In the genomic region with DNA sequence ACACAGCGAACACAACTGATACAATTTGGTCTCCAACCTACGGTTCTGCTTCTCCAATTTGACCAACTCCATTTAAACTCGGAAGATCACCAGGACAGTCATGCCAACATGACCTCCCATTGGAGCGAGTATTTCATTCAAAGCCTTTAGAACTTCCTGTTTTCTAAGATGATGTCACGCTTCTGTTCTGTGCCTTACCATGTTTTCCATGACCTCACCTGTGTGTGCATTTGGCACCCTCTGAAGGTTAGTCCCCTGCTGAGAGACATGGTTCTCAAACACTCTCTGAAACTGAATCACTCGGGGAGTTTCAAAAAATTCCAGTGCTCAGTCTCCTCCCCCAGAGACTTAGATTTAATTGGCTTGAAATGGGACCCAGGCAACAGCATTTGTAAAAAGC, we compare ENCODE assay signal across 21 mouse cellular contexts. TPM values are rescaled to one million over a fixed set of nuclear protein-coding genes. Genes with fewer than 3 reads are reported as not detected.
DNase-seq lines count a peak whose midpoint lies in the region; ATAC-seq and TF ChIP-seq lines count a peak whose summit lies in the region.
"Had no signal": no experiment of that assay in that cellular context is flagged by ENCODE, and none has a peak within 500 bp of the region (broad histone marks: within the 10 kb centered on the region; RNA-seq: fewer than 3 reads in every experiment).

No protein-coding gene starts in this region.

- peaks cover 0 to 2% of the 10 kb centered on the region in 2 experiments; a peak in 1 of 4 replicates for H3K36me3 ChIP-seq in MEL (ENCODE audit: control insufficient read depth in 1 of 2, insufficient read depth in 2 of 2, low read length in 2 of 2)
- no peaks in the 10 kb centered on the region for H3K36me3 ChIP-seq in splenic B cell, adult 2 months (ENCODE audit: control insufficient read depth, insufficient read depth, low read length, poor library complexity, severe bottlenecking)
- no peaks in the 10 kb centered on the region for H3K36me3 ChIP-seq in midbrain, embryonic 14.5 days (ENCODE audit: control insufficient read depth, insufficient read depth, low read length)
- no peaks in the 10 kb centered on the region for H3K36me3 ChIP-seq in stomach, postnatal 0 days (ENCODE audit: control insufficient read depth, insufficient read depth, low read length)
- H3K36me3 ChIP-seq: embryonic facial prominence, embryonic 13.5 days; forebrain, embryonic 12.5 days; heart, embryonic 12.5 days had no signal

- no peak overlapping the region for H3K27ac ChIP-seq in MEL (ENCODE audit: control insufficient read depth, low read depth, low read length)
- no peak overlapping the region for H3K27ac ChIP-seq in midbrain, embryonic 14.5 days (replicated peaks; ENCODE audit: low read depth, low read length)
- H3K27ac ChIP-seq in stomach, postnatal 0 days (replicated peaks) = no peak overlapping the region
- H3K27ac ChIP-seq: embryonic facial prominence, embryonic 13.5 days; forebrain, embryonic 12.5 days; heart, adult 2 months had no signal

- H3K9ac ChIP-seq in MEL (ENCODE audit: control insufficient read depth, low read depth, low read length, poor library complexity, severe bottlenecking) = no peak overlapping the region
- no peak overlapping the region for H3K9ac ChIP-seq in midbrain, embryonic 14.5 days (replicated peaks; ENCODE audit: low read length)
- no peak overlapping the region for H3K9ac ChIP-seq in stomach, postnatal 0 days (ENCODE audit: low read length)
- H3K9ac ChIP-seq: embryonic facial prominence, embryonic 13.5 days; forebrain, embryonic 12.5 days; heart, embryonic 12.5 days had no signal

- no peaks in the 10 kb centered on the region for H3K79me2 ChIP-seq in MEL (ENCODE audit: control insufficient read depth, insufficient read depth, low read length, poor library complexity)

- TF ChIP-seq CTCF in MEL (IDR thresholded peaks at IDR 0.05 in 2 of 3, conservative IDR thresholded peaks at IDR 0.05 in 1 of 3; ENCODE audit: control insufficient read depth in 1 of 3, insufficient read depth in 1 of 3, low read depth in 2 of 3, low read length in 3 of 3, poor library complexity in 1 of 3, severe bottlenecking in 1 of 3) = no peak
- TF ChIP-seq CTCF in stomach, postnatal 0 days (IDR thresholded peaks at IDR 0.05; ENCODE audit: low read depth) = no peak

- no peak overlapping the region for H3K4me3 ChIP-seq in MEL (ENCODE audit: control insufficient read depth in 1 of 2, insufficient read depth in 1 of 2, low read depth in 2 of 2, low read length in 2 of 2)
- no peak overlapping the region for H3K4me3 ChIP-seq in midbrain, embryonic 14.5 days (replicated peaks; ENCODE audit: low read depth, low read length)
- H3K4me3 ChIP-seq in stomach, postnatal 0 days (ENCODE audit: low read depth, low read length) = no peak overlapping the region
- H3K4me3 ChIP-seq: embryonic facial prominence, embryonic 13.5 days; forebrain, embryonic 12.5 days; heart, adult 2 months; heart, embryonic 12.5 days had no signal

- WGBS in midbrain, embryonic 14.5 days = 88% methylated on average over 6 of the region's 6 CpGs
- WGBS in stomach, postnatal 0 days = 78% methylated on average over 6 of the region's 6 CpGs

- no peaks in the 10 kb centered on the region for H3K9me3 ChIP-seq in MEL (replicated peaks; ENCODE audit: insufficient read depth, low read length)
- no peaks in the 10 kb centered on the region for H3K9me3 ChIP-seq in midbrain, embryonic 14.5 days (ENCODE audit: control insufficient read depth, low read length)
- H3K9me3 ChIP-seq in stomach, postnatal 0 days (ENCODE audit: control insufficient read depth, low read length) = no peaks in the 10 kb centered on the region
- H3K9me3 ChIP-seq: embryonic facial prominence, embryonic 13.5 days; forebrain, embryonic 12.5 days; heart, embryonic 12.5 days had no signal

- no peak overlapping the region for H3K4me2 ChIP-seq in midbrain, embryonic 14.5 days (ENCODE audit: low read length)
- H3K4me2 ChIP-seq in stomach, postnatal 0 days (replicated peaks; ENCODE audit: low read depth) = no peak overlapping the region
- H3K4me2 ChIP-seq: embryonic facial prominence, embryonic 13.5 days; forebrain, embryonic 12.5 days; heart, embryonic 12.5 days had no signal

- ATAC-seq in megakaryocyte, adult 5-6 weeks (ENCODE audit: poor library complexity, severe bottlenecking) = peak; percentile 40; the same call in 1 of the 2 replicates
- no peak for ATAC-seq in midbrain, embryonic 14.5 days (ENCODE audit: low FRiP score, low TSS enrichment)
- no peak; the same call in 1 of the 2 replicates for ATAC-seq in stomach, postnatal 0 days (ENCODE audit: low FRiP score, low TSS enrichment)
- ATAC-seq: forebrain, embryonic 16.5 days; hindbrain, embryonic 16.5 days; inflammation-experienced regulatory T-cells, adult 6 months had no signal

- peak; percentile 42 for DNase-seq in thymus, postnatal 0 days (ENCODE audit: low spot score)
- DNase-seq in thymus, postnatal 14 days = no peak
- peak; percentile 29 for DNase-seq in MEL (ENCODE audit: low read depth, low spot score)
- peak; percentile 76 for DNase-seq in splenic B cell, adult 2 months (ENCODE audit: low read depth, low spot score)
- no peak for DNase-seq in midbrain, embryonic 14.5 days
- no peak for DNase-seq in kidney, adult 11 months
- DNase-seq in stomach, postnatal 0 days (ENCODE audit: low spot score) = no peak
- DNase-seq: adrenal gland, postnatal 10 days; cerebellum, adult 11 months; cerebellum, adult 8-10 months; cerebellum, postnatal 14 days; gastrocnemius, postnatal 10 days; heart, adult 2 months; heart, postnatal 36 days had no signal

- peaks cover 2 to 6% of the 10 kb centered on the region in 2 experiments; a peak in 2 of 4 replicates for H3K4me1 ChIP-seq in MEL (ENCODE audit: control insufficient read depth in 1 of 2, insufficient read depth in 2 of 2, low read length in 2 of 2)
- H3K4me1 ChIP-seq in midbrain, embryonic 14.5 days (ENCODE audit: control insufficient read depth, insufficient read depth, low read length) = no peaks in the 10 kb centered on the region
- H3K4me1 ChIP-seq in stomach, postnatal 0 days (replicated peaks; ENCODE audit: control insufficient read depth, insufficient read depth) = no peaks in the 10 kb centered on the region
- H3K4me1 ChIP-seq: embryonic facial prominence, embryonic 13.5 days; forebrain, embryonic 12.5 days had no signal

- no peaks in the 10 kb centered on the region; a peak in 3 of 4 replicates for H3K27me3 ChIP-seq in MEL (ENCODE audit: control insufficient read depth in 1 of 2, insufficient read depth in 2 of 2, low read length in 2 of 2)
- H3K27me3 ChIP-seq in splenic B cell, adult 2 months (ENCODE audit: control insufficient read depth, insufficient read depth, low read length, poor library complexity, severe bottlenecking) = no peaks in the 10 kb centered on the region
- H3K27me3 ChIP-seq in midbrain, embryonic 14.5 days (ENCODE audit: control insufficient read depth, insufficient read depth, low read length) = no peaks in the 10 kb centered on the region
- H3K27me3 ChIP-seq in stomach, postnatal 0 days (ENCODE audit: control insufficient read depth, insufficient read depth, low read length) = no peaks in the 10 kb centered on the region
- H3K27me3 ChIP-seq: forebrain, embryonic 12.5 days; heart, embryonic 12.5 days had no signal

- TF ChIP-seq EP300 in MEL (IDR thresholded peaks at IDR 0.05; ENCODE audit: low read depth in 1 of 2, low read length in 2 of 2) = no peak
- TF ChIP-seq EP300 in stomach, postnatal 0 days (optimal IDR thresholded peaks at IDR 0.05) = no peak

- TF ChIP-seq RAD21 in MEL (IDR thresholded peaks at IDR 0.05; ENCODE audit: low read depth, low read length) = no peak

- TF ChIP-seq POLR2A in MEL (IDR thresholded peaks at IDR 0.05; ENCODE audit: control insufficient read depth in 1 of 2, insufficient read depth in 1 of 2, low read depth in 1 of 2, low read length in 2 of 2, poor library complexity in 1 of 2) = no peak

TF ChIP-seq in MEL, 35 proteins besides CTCF, POLR2A, EP300 and RAD21:
- no peak for TF ChIP-seq HCFC1 (IDR thresholded peaks at IDR 0.05; ENCODE audit: low read depth, low read length)
- 0 out of 2 replicates have a peak, but pooled peaks have one; percentile 20 for TF ChIP-seq MYC (IDR thresholded peaks at IDR 0.05; ENCODE audit: low read depth, low read length)
TF ChIP-seq in MEL: peak in this region for 1.

RNA-seq across cellular contexts. Expression of gene Strbp, which starts 12.6 kb away (rescaled TPM):
- polyA plus RNA-seq in thymus, postnatal 0 days (2015; fragmentation: Nextera tagmentation; extraction: Ambion mirVana) = 63.3 and 70.5 TPM in 2 replicates
- total RNA-seq in MEL (2012; rRNA removed) = 30.6 and 38.8 TPM in 2 replicates
- polyA plus RNA-seq in MEL (2012; ENCODE audit: insufficient read depth in 1 of 2, insufficient read length in 2 of 2, low read depth in 1 of 2, low replicate concordance in 2 of 2, missing spikeins in 1 of 2) = 100 to 1,000 TPM in 1 of 2 experiments, 10 to 100 TPM in 1; 59.8 to 123 TPM
- total RNA-seq in megakaryocyte, adult 5-6 weeks (2015) = 13.5 and 19.3 TPM in 2 replicates
- 15.8 and 22.2 TPM in 2 replicates for total RNA-seq in megakaryocyte, adult 5-6 weeks (2017)
- 134 and 155 TPM in 2 replicates for polyA plus RNA-seq in midbrain, embryonic 14.5 days (2014; fragmentation: Nextera tagmentation; extraction: Ambion mirVana)
- polyA plus RNA-seq in stomach, postnatal 0 days (2015; fragmentation: Nextera tagmentation; extraction: Ambion mirVana) = 27.5 and 29.2 TPM in 2 replicates

RNA-seq across cellular contexts. Expression of gene Crb2, which starts 59.8 kb away (rescaled TPM):
- 0.10 and 0.17 TPM in 2 replicates for polyA plus RNA-seq in thymus, postnatal 0 days (2015; fragmentation: Nextera tagmentation; extraction: Ambion mirVana)
- total RNA-seq in MEL (2012; rRNA removed) = not detected in 2 replicates
- polyA plus RNA-seq in MEL (2012; ENCODE audit: insufficient read depth in 1 of 2, insufficient read length in 2 of 2, low read depth in 1 of 2, low replicate concordance in 2 of 2, missing spikeins in 1 of 2) = not detected
- total RNA-seq in megakaryocyte, adult 5-6 weeks (2015) = not detected in 2 replicates
- total RNA-seq in megakaryocyte, adult 5-6 weeks (2017) = not detected in 2 replicates
- polyA plus RNA-seq in midbrain, embryonic 14.5 days (2014; fragmentation: Nextera tagmentation; extraction: Ambion mirVana) = 3.5 and 5.8 TPM in 2 replicates
- 0.47 and 0.74 TPM in 2 replicates for polyA plus RNA-seq in stomach, postnatal 0 days (2015; fragmentation: Nextera tagmentation; extraction: Ambion mirVana)
- polyA plus RNA-seq: inflammation-experienced regulatory T-cells, adult 6 months had no signal

Comparison
In these comparisons a context has a peak if more than half of its experiments do, and no peak if none do; other contexts are left out.
1. DNase-seq: peak in thymus, postnatal 0 days (single experiment), MEL (single experiment) and splenic B cell, adult 2 months (single experiment); none in thymus, postnatal 14 days (single experiment), midbrain, embryonic 14.5 days (single experiment), kidney, adult 11 months (single experiment) and stomach, postnatal 0 days (single experiment).